Mouse (Mus musculus) bone marrow, adult 2 months (tissue): ENCODE results near the gene Abhd16b.

Source experiments
- CTCF ChIP-seq: fragments of 200-500 bp; IDR thresholded peaks from 2 replicates; pipeline ENCODE4 v1.5.1; 2011; ENCODE audit warnings: low read length, control low read depth; ENCODE audit not compliant: control insufficient read depth, insufficient read depth
- POLR2A ChIP-seq: fragments of 200-500 bp; IDR thresholded peaks from 2 replicates; pipeline ENCODE4 v1.6.1; 2011; ENCODE audit warnings: low read depth, mild to moderate bottlenecking, control low read depth, low read length, borderline replicate concordance; ENCODE audit not compliant: control insufficient read depth

- no peak for TF ChIP-seq CTCF
- TF ChIP-seq POLR2A: no peak
Observed at GRCm38 (mm10) chr2:181519201-181519600, 26.2 kb downstream of the Abhd16b start.
